Mouse (Mus musculus): Measurements from ENCODE around the gene Tmed10. TPM values are rescaled to one million over a fixed set of nuclear protein-coding genes. Genes with fewer than 3 reads are reported as not detected.
A peak's percentile ranks its signal among the peaks of the same experiment; 100 is the strongest.

Gene Tmed10
- polyA plus RNA-seq, 1 experiment from 2014 or later: 342 TPM

DNA sequence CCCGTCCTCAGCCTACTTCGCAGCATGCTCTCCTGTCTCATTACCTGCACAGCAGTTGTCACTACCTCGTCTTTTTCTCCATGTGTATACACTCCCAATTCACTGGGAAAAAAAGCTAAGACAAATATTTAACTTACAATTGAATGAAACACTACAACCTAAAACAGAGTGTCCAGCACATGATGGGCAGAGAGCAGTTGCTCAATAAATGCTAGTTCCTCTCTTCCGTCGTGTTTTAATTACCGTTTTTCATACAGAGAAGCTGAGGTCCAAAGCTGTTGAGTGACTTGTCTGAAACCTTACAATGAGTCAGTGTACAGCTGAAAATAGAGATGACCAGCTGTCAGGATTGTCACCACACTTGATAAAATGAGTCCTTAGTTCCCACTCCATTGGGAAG is 6.9 kb upstream of the Tmed10 start:
- Histone ChIP-seq H3K4me1 (replicated peaks; ENCODE audit: control insufficient read depth, insufficient read depth, low read length) (peaks cover 3% of the 10 kb centered on the region; the same call in 1 of the 2 replicates), H3K9ac (ENCODE audit: low read length) (no peak overlapping the region), H3K4me2 (ENCODE audit: low read depth, low read length) (no peak overlapping the region), H3K27ac (ENCODE audit: low read length) (no peak overlapping the region), H3K36me3 (ENCODE audit: control insufficient read depth, insufficient read depth, low read length) (no peaks in the 10 kb centered on the region), H3K27me3 (ENCODE audit: control insufficient read depth, insufficient read depth, low read depth, low read length) (no peaks in the 10 kb centered on the region; the same call in 1 of the 2 replicates), H3K9me3 (ENCODE audit: control insufficient read depth, low read length) (no peaks in the 10 kb centered on the region), H3K4me3 (ENCODE audit: low read length) (no peak overlapping the region)
- ATAC-seq (ENCODE audit: low read depth): no peak
- WGBS: 56% methylated on average over 6 of the region's 6 CpGs

DNA sequence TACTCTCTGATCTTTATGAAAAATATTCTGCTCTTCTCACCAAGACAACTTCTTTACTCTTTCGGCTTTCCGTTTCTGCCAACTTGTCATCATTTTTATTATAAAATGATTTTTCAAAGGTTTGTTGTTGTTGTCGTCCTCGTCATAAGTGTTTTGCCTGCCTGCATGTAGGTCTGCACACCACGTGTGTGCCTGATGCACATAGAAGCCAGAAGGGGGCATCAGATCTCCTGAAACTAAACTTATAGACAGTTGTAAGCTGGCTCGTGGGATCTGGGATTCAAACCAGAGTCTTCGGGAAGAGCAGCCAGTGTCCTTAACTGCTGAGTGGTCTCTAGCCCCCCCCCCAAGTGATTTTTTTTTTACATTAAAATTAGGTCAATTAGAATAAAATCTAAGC is 6.3 kb upstream of the Tmed10 start:
- Histone ChIP-seq H3K9me3 (ENCODE audit: control insufficient read depth, low read length) (no peaks in the 10 kb centered on the region), H3K36me3 (ENCODE audit: control insufficient read depth, insufficient read depth, low read length) (no peaks in the 10 kb centered on the region), H3K4me2 (ENCODE audit: low read depth, low read length) (no peak overlapping the region), H3K27ac (ENCODE audit: low read length) (no peak overlapping the region), H3K27me3 (ENCODE audit: control insufficient read depth, insufficient read depth, low read depth, low read length) (no peaks in the 10 kb centered on the region; the same call in 1 of the 2 replicates), H3K9ac (ENCODE audit: low read length) (no peak overlapping the region), H3K4me1 (replicated peaks; ENCODE audit: control insufficient read depth, insufficient read depth, low read length) (peaks cover 3% of the 10 kb centered on the region; the same call in 1 of the 2 replicates), H3K4me3 (ENCODE audit: low read length) (no peak overlapping the region)
- ATAC-seq (ENCODE audit: low read depth): no peak
- 80% methylated on average over 7 of the region's 7 CpGs for WGBS

DNA sequence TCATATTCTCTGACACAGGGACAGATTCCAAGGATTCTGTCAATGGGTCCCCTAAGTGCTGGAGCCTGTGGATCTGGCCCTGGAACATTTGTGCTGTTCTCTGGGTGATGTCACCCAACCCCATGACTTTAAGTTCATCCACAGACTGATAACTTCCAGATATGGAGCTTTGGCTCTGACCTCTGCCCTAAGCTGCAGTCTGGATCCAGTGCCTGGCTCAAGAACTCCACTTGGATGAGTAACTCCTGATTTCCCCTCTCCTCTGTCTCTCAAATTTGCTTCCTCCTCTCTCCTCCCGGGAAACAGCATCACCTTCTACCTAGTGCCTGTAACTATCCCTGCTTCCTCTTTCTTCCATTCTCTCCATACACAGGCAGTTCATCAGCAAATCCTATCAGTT is 5.7 kb upstream of the Tmed10 start:
- no peaks in the 10 kb centered on the region for H3K9me3 ChIP-seq (ENCODE audit: control insufficient read depth, low read length)
- no peak overlapping the region for H3K4me2 ChIP-seq (ENCODE audit: low read depth, low read length)
- no peak overlapping the region for H3K9ac ChIP-seq (ENCODE audit: low read length)
- H3K36me3 ChIP-seq (ENCODE audit: control insufficient read depth, insufficient read depth, low read length): no peaks in the 10 kb centered on the region
- H3K27ac ChIP-seq (ENCODE audit: low read length): peak overlapping the region; percentile 43
- 50% methylated on average over 1 of the region's 1 CpGs for WGBS
- H3K4me1 ChIP-seq (replicated peaks; ENCODE audit: control insufficient read depth, insufficient read depth, low read length): peaks cover 3% of the 10 kb centered on the region; the same call in 1 of the 2 replicates
- no peak for ATAC-seq (ENCODE audit: low read depth)
- no peaks in the 10 kb centered on the region for H3K27me3 ChIP-seq (ENCODE audit: control insufficient read depth, insufficient read depth, low read depth, low read length)
- no peak overlapping the region for H3K4me3 ChIP-seq (ENCODE audit: low read length)

DNA sequence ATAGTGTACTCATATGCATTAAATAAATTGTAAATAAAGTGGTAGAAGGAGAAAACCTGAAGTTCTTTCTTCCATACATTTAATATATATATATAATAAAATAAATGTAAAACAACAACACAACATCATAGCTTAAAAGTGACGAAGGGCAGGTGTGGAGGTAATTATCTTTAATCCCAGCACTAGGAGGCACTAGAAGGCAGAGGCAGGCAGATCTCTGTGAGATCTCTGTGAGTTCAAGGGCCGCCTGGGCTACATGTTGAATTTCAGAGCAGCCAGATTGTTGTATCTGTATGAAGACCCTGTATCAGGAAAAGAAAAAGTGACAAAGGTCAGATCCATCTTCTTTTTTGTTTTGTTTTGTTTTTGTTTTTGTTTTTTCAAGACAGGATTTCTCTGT is 3.6 kb upstream of the Tmed10 start:
- H3K9me3 ChIP-seq (ENCODE audit: control insufficient read depth, low read length): no peaks in the 10 kb centered on the region
- H3K9ac ChIP-seq (ENCODE audit: low read length): no peak overlapping the region
- peaks cover 4% of the 10 kb centered on the region; the same call in 1 of the 2 replicates for H3K4me1 ChIP-seq (replicated peaks; ENCODE audit: control insufficient read depth, insufficient read depth, low read length)
- H3K36me3 ChIP-seq (ENCODE audit: control insufficient read depth, insufficient read depth, low read length): no peaks in the 10 kb centered on the region
- no peak overlapping the region for H3K4me2 ChIP-seq (ENCODE audit: low read depth, low read length)
- H3K27me3 ChIP-seq (ENCODE audit: control insufficient read depth, insufficient read depth, low read depth, low read length): no peaks in the 10 kb centered on the region
- no peak for ATAC-seq (ENCODE audit: low read depth)
- no peak overlapping the region for H3K4me3 ChIP-seq (ENCODE audit: low read length)
- 92% methylated on average over 2 of the region's 2 CpGs for WGBS
- no peak overlapping the region for H3K27ac ChIP-seq (ENCODE audit: low read length)

GRCm38 (mm10) chr12:85373591-85374560 is 771 bp downstream of the Tmed10 start:
- under 1% methylated on average over 49 of the region's 53 CpGs for WGBS
- peak; percentile 83 for ATAC-seq (ENCODE audit: low read depth)
- no peaks in the 10 kb centered on the region for H3K9me3 ChIP-seq (ENCODE audit: control insufficient read depth, low read length)
- peak overlapping the region; percentile 82 for H3K4me3 ChIP-seq (ENCODE audit: low read length)
- peak overlapping the region; percentile 76 for H3K4me2 ChIP-seq (ENCODE audit: low read depth, low read length)
- peak overlapping the region; percentile 90 for H3K9ac ChIP-seq (ENCODE audit: low read length)
- no peaks in the 10 kb centered on the region for H3K36me3 ChIP-seq (ENCODE audit: control insufficient read depth, insufficient read depth, low read length)
- peaks cover 15% of the 10 kb centered on the region for H3K4me1 ChIP-seq (replicated peaks; ENCODE audit: control insufficient read depth, insufficient read depth, low read length)
- H3K27me3 ChIP-seq (ENCODE audit: control insufficient read depth, insufficient read depth, low read depth, low read length): no peaks in the 10 kb centered on the region; the same call in 1 of the 2 replicates
- H3K27ac ChIP-seq (ENCODE audit: low read length): peak overlapping the region; percentile 69

DNA sequence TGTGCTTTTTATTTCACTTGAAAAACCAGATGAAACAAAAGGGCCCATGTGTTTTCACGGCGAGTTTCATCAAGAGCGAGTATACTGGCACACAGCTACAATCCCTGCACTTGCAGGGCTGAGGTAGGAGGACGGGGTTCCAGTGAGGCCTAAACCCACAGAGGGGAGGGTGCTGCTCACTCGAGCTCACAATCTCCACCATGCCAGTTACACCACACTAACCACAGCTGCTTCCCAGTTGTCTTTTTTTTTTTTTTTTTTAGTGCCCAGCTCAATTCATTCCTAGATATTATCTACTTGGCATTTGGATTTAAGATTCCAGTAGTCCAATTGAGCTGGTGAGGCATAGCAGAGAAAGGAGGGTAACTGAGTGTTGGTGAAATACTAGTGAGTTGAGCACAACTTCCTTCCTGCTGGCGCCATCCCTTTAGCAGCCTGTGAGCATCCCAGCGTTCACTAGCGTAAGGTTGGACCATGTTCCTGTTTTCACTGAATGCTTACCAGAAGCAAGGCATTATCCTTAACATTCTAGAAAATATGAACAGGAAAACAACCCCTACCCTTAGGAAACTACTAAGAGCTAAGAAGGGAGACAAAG is 2.5 kb downstream of the Tmed10 start:
- ATAC-seq (ENCODE audit: low read depth): no peak
- WGBS: 63% methylated on average over 8 of the region's 8 CpGs
- no peak overlapping the region for H3K4me3 ChIP-seq (ENCODE audit: low read length)
- no peaks in the 10 kb centered on the region for H3K9me3 ChIP-seq (ENCODE audit: control insufficient read depth, low read length)
- no peaks in the 10 kb centered on the region; the same call in 1 of the 2 replicates for H3K27me3 ChIP-seq (ENCODE audit: control insufficient read depth, insufficient read depth, low read depth, low read length)
- no peak overlapping the region for H3K9ac ChIP-seq (ENCODE audit: low read length)
- H3K4me2 ChIP-seq (ENCODE audit: low read depth, low read length): no peak overlapping the region
- peaks cover 22% of the 10 kb centered on the region for H3K4me1 ChIP-seq (replicated peaks; ENCODE audit: control insufficient read depth, insufficient read depth, low read length)
- H3K36me3 ChIP-seq (ENCODE audit: control insufficient read depth, insufficient read depth, low read length): no peaks in the 10 kb centered on the region
- H3K27ac ChIP-seq (ENCODE audit: low read length): no peak overlapping the region; the same call in 1 of the 2 replicates

GRCm38 (mm10) chr12:85368441-85369063 is 6.1 kb downstream of the Tmed10 start:
- Histone ChIP-seq H3K27ac (ENCODE audit: low read length) (no peak overlapping the region), H3K9ac (ENCODE audit: low read length) (no peak overlapping the region), H3K9me3 (ENCODE audit: control insufficient read depth, low read length) (no peaks in the 10 kb centered on the region), H3K27me3 (ENCODE audit: control insufficient read depth, insufficient read depth, low read depth, low read length) (no peaks in the 10 kb centered on the region; the same call in 1 of the 2 replicates), H3K4me3 (ENCODE audit: low read length) (no peak overlapping the region), H3K36me3 (ENCODE audit: control insufficient read depth, insufficient read depth, low read length) (no peaks in the 10 kb centered on the region), H3K4me2 (ENCODE audit: low read depth, low read length) (no peak overlapping the region), H3K4me1 (replicated peaks; ENCODE audit: control insufficient read depth, insufficient read depth, low read length) (peaks cover 21% of the 10 kb centered on the region)
- WGBS: 53% methylated on average over 6 of the region's 6 CpGs
- ATAC-seq (ENCODE audit: low read depth): no peak

DNA sequence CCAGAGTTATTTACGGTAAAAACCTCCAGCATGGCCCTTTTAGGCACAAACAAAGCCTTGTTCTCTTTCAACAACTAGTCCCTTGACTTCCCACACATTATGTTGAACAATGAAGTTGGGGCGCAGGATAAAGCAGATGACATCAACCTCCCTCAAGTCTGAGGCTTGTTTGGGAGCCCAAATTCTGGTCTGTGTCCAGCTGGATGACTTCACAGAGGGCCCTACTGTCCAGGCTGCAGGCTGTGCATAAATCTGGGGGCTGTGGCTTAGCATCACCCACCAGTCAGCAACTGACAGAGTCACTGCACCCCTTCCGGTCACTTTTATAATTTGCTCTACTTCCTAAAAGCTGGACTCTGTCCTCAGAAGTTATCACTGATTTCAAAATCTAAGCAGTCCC is 8.4 kb downstream of the Tmed10 start:
- Histone ChIP-seq H3K9me3 (ENCODE audit: control insufficient read depth, low read length) (no peaks in the 10 kb centered on the region), H3K27me3 (ENCODE audit: control insufficient read depth, insufficient read depth, low read depth, low read length) (no peaks in the 10 kb centered on the region), H3K4me2 (ENCODE audit: low read depth, low read length) (no peak overlapping the region), H3K4me3 (ENCODE audit: low read length) (no peak overlapping the region), H3K27ac (ENCODE audit: low read length) (no peak overlapping the region), H3K9ac (ENCODE audit: low read length) (no peak overlapping the region), H3K4me1 (replicated peaks; ENCODE audit: control insufficient read depth, insufficient read depth, low read length) (peaks cover 11% of the 10 kb centered on the region), H3K36me3 (ENCODE audit: control insufficient read depth, insufficient read depth, low read length) (peaks cover 2% of the 10 kb centered on the region; the same call in 1 of the 2 replicates)
- 82% methylated on average over 3 of the region's 3 CpGs for WGBS
- no peak for ATAC-seq (ENCODE audit: low read depth)

DNA sequence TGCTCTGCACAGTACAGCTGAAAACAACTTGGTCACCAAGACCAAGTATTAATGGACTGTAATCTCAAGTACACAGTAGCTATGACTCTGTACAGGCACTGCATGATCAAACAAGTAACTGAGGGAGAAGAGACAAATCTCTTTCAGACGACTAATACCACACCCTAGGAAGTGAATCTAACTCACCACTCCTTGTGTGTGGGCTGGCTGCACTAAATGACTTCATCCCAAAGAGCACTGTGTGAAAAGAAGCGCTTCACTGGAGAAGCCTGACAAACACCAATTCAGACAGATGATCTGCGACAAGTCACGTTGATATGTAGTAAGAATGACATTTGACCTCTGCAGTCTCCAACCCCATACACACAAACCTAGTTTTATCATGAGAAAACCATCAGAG is 12.1 kb downstream of the Tmed10 start:
- H3K4me1 ChIP-seq (replicated peaks; ENCODE audit: control insufficient read depth, insufficient read depth, low read length): no peaks in the 10 kb centered on the region; the same call in 1 of the 2 replicates
- WGBS: 80% methylated on average over 4 of the region's 4 CpGs
- H3K9ac ChIP-seq (ENCODE audit: low read length): no peak overlapping the region
- no peak overlapping the region for H3K27ac ChIP-seq (ENCODE audit: low read length)
- no peaks in the 10 kb centered on the region for H3K27me3 ChIP-seq (ENCODE audit: control insufficient read depth, insufficient read depth, low read depth, low read length)
- peaks cover 2% of the 10 kb centered on the region; the same call in 1 of the 2 replicates for H3K36me3 ChIP-seq (ENCODE audit: control insufficient read depth, insufficient read depth, low read length)
- no peak for ATAC-seq (ENCODE audit: low read depth)
- no peaks in the 10 kb centered on the region for H3K9me3 ChIP-seq (ENCODE audit: control insufficient read depth, low read length)
- H3K4me3 ChIP-seq (ENCODE audit: low read length): no peak overlapping the region
- no peak overlapping the region for H3K4me2 ChIP-seq (ENCODE audit: low read depth, low read length)

Data from lung, embryonic 16.5 days (tissue).